Mouse (Mus musculus) kidney, adult 2 months (tissue): ENCODE measurements around the gene Ncoa3. TPM values are rescaled to one million over a fixed set of nuclear protein-coding genes. Genes with fewer than 3 reads are reported as not detected.

Experiments used
- DNase-seq: peaks from one replicate; pipeline ENCODE4 v3.0.0; 2021
- H3K27ac ChIP-seq: fragments of 200-500 bp; 2 replicates; pipeline ENCODE4 v1.5.1; 2012; ENCODE audit warnings: low read depth, low read length, control low read depth, inconsistent platforms; ENCODE audit not compliant: insufficient read depth
- H3K27me3 ChIP-seq: fragments of 200-500 bp; replicated peaks from 2 replicates; pipeline ENCODE4 v1.6.1; 2012; ENCODE audit warnings: mild to moderate bottlenecking, moderate library complexity, low read length, inconsistent platforms; ENCODE audit not compliant: control insufficient read depth, insufficient read depth
- H3K36me3 ChIP-seq: fragments of 200-500 bp; 2 replicates; pipeline ENCODE4 v1.6.1; 2012; ENCODE audit warnings: mild to moderate bottlenecking, moderate library complexity, low read length, inconsistent platforms; ENCODE audit not compliant: control insufficient read depth, insufficient read depth
- H3K4me1 ChIP-seq: fragments of 200-500 bp; 2 replicates; pipeline ENCODE4 v1.6.1; 2011; ENCODE audit warnings: low read length; ENCODE audit not compliant: control insufficient read depth, insufficient read depth
- H3K4me3 ChIP-seq: fragments of 200-500 bp; 2 replicates; pipeline ENCODE4 v1.5.1; 2011; ENCODE audit warnings: mild to moderate bottlenecking, low read depth, low read length, control low read depth; ENCODE audit not compliant: insufficient read depth
- CTCF ChIP-seq: fragments of 200-500 bp; conservative IDR thresholded peaks from 2 replicates; pipeline ENCODE4 v1.5.1; 2011; ENCODE audit warnings: low read depth, mild to moderate bottlenecking, control low read depth, low read length, moderate library complexity, mixed read lengths; ENCODE audit not compliant: insufficient read depth, insufficient read length
- POLR2A ChIP-seq: fragments of 200-500 bp; IDR thresholded peaks from one replicate; pipeline ENCODE4 v1.6.1; 2011; ENCODE audit warnings: low read depth, low read length, control low read depth
- WGBS: fragments of 180-500 bp; shearing (Covaris S2); methylation state at CpG from one replicate; pipeline ENCODE4 v1.1.7; 2018; 5-methylcytosine and 5-hydroxymethylcytosine counted together
- polyA plus RNA-seq: library from polyadenylated mRNA; depleted of rRNA; stranded (reverse); fragments of >200 nt; gene quantifications from 2 replicates; pipeline ENCODE4 v1.2.3, GENCODE M21; 2012; rRNA removed

The Ncoa3 gene
- polyA plus RNA-seq, 1 experiment: 36.3 TPM

DNA sequence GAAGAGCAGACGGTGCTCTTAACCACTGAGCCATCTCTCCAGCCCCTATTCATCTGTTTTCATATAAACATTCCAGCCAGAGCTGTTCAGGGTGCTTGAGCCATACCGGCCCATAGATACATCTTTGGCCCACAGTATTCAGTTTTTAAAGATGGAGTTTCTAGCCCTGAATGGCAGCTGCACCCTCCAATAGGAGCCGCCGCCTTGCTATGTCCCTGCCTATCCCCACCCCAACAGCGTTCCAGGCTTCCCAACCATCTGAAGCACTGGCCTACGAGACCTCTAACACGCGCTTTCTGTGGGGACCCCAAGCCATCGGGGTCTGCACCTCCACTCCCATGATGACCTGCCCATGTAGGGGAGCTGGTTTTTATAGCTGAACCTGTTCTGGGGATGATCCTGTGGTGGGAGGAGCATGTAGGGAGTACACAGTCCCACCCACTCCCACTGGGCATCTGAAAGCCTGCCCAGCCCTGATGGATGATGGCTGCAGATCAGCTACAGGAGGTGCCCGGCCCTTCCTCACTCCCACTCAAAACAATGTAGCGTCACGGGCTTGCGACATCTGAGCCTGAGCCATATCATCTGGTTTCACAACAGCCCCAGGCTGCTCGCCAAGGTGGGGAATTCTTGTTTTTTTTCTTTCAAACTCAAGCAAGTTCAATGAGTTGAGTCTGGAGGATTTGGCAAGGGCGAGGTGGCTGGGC, 123.3 kb downstream of the Ncoa3 start:
- Histone ChIP-seq H3K27me3 (no peaks in the 10 kb centered on the region), H3K27ac (no peak overlapping the region), H3K4me3 (no peak overlapping the region), H3K4me1 (no peaks in the 10 kb centered on the region), H3K36me3 (no peaks in the 10 kb centered on the region)
- DNase-seq: peak; percentile 81
- WGBS: 62% methylated on average over 15 of the region's 15 CpGs
- no peak for TF ChIP-seq CTCF
- TF ChIP-seq POLR2A: no peak

DNA sequence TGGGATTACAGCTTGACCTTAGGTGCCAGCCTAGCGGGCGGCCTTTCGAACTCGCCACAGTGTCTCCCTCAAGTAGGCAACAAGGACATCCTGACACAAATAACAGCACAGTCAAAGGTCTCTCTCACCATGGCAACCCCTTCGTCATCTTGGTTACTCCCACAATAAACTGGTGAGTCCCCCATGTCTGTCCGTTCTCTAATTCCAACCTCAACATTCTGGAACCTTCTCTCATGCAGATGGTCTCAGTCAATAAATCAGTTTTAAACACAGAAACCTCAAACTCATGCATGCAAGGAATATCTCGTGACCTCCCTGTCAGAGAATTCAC, 123.8 kb downstream of the Ncoa3 start:
- TF ChIP-seq CTCF (no peak), POLR2A (no peak)
- Histone ChIP-seq H3K36me3 (no peaks in the 10 kb centered on the region), H3K4me3 (no peak overlapping the region), H3K4me1 (no peaks in the 10 kb centered on the region), H3K27me3 (no peaks in the 10 kb centered on the region), H3K27ac (no peak overlapping the region)
- DNase-seq: no peak
- WGBS: 58% methylated on average over 7 of the region's 7 CpGs

DNA sequence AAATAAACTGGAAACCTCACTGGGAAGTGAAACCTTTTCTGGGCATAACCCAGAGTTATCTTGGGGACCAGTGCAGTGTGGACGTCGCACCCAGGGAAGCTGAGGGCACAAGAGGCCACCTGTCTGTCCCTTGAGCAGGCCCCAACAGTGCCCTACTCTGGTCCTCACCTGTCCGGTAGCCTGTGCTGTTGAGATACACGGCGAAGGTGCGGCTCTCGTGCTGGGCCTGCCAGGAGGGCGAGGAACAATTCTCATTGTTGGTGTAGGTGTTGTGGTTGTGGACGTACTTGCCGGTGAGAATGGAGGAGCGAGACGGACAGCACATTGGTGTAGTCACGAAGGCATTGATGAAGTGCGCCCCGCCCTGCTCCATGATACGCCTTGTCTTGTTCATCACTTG, 124.3 kb downstream of the Ncoa3 start:
- no peak for DNase-seq
- Histone ChIP-seq H3K27ac (no peak overlapping the region), H3K4me1 (no peaks in the 10 kb centered on the region), H3K27me3 (no peaks in the 10 kb centered on the region), H3K4me3 (no peak overlapping the region), H3K36me3 (no peaks in the 10 kb centered on the region)
- 94% methylated on average over 16 of the region's 16 CpGs for WGBS
- TF ChIP-seq CTCF (no peak), POLR2A (no peak)

DNA sequence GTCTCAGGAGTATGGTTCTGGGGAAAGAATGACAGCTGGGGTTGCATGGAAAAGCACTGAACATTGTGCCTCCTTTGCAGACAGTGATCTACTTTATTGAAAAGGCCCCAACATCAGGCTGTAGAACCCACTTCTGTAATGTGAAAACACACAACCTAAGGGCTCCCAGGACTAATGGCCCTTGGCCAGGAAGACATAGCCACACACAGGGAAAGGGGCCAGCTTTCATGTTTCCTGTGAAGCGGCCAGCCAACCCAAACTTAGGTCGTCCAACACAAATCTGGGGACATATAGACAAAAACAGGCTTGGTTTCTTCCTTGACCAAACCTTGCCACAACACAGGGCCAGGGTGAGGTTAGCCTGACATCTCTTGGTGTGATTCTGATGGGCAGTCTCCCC, 127.6 kb downstream of the Ncoa3 start:
- 65% methylated on average over 2 of the region's 2 CpGs for WGBS

DNA sequence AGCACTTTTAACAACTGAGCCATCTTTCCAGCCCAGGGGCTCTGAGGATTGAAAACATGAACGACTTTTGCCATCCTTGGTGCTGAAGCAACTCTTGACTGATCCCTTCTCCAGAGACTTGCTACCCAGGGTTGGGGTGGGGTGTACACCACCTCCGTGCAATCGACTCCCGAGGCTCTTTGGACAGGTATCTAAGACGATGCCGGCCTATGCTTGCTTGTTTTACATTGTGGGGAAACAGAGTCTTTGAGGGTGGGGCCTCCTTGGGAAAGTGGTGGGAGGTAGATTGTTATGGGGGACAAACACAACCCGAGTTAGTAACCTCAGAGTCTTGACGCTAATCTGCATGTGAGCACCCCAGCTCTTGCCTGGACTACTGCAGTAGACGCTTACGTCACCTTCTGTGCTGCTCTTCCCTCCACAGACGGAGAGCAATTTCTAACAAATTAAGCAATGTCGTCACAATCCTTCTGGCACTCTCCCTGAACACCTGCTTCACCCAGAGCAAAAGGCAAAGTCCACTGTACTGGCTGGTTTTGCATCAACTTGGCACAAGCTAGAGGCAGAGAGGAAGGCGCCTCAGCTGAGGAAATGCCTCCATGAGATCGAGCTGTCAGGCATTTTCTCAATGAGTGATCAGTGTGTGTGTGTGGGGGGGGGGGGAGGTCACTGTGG, 129.4 kb downstream of the Ncoa3 start:
- peak; percentile 91 for DNase-seq
- 67% methylated on average over 14 of the region's 14 CpGs for WGBS
- Histone ChIP-seq H3K4me1 (peaks cover 9% of the 10 kb centered on the region), H3K36me3 (no peaks in the 10 kb centered on the region), H3K27ac (no peak overlapping the region), H3K4me3 (no peak overlapping the region), H3K27me3 (no peaks in the 10 kb centered on the region)
- TF ChIP-seq CTCF (no peak), POLR2A (no peak)

More for the DNA sequence above, 127.6 kb downstream of the Ncoa3 start:
- TF ChIP-seq CTCF (no peak), POLR2A (no peak)
- Histone ChIP-seq H3K4me3 (no peak overlapping the region), H3K27ac (no peak overlapping the region), H3K27me3 (no peaks in the 10 kb centered on the region), H3K4me1 (no peaks in the 10 kb centered on the region; the same call in 1 of the 2 replicates), H3K36me3 (no peaks in the 10 kb centered on the region)
- no peak for DNase-seq

DNA sequence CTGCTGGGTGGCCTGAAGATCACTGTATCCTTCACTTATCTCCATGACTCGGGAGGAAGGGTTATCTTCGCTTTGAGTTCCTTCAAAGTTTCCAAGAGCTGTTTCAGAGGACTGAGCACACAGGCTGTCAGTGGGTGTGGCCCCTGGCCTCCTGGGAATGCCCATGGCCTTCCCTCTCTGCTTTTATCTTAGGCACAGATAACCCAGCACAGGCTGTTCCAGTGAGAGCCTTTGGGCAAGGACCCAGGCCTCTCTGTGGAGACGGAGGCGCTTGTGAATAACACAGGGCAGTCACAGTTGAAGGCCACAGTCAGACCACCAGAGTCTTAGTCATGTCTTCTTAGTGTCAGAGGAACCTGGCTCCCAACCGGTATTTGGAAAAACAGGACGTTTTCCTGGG, 130.3 kb downstream of the Ncoa3 start:
- Histone ChIP-seq H3K36me3 (no peaks in the 10 kb centered on the region), H3K4me1 (peaks cover 9% of the 10 kb centered on the region), H3K27me3 (no peaks in the 10 kb centered on the region), H3K4me3 (no peak overlapping the region), H3K27ac (no peak overlapping the region)
- DNase-seq: no peak
- TF ChIP-seq POLR2A (no peak), CTCF (no peak)
- 71% methylated on average over 6 of the region's 6 CpGs for WGBS

Other genes with a start within 250 kb of the Ncoa3 start
- 27.7 and 29.0 TPM in 2 replicates for gene Zmynd8, start 93.6 kb upstream of the Ncoa3 start, polyA plus RNA-seq
- gene Sulf2, start 163.0 kb downstream of the Ncoa3 start, polyA plus RNA-seq: 18.6 and 23.8 TPM in 2 replicates